In genomic region chr14:71967646-71968045, GRCm38 (mm10) we compare ENCODE assay signal across 28 mouse cellular contexts.
DNase-seq lines count a peak whose midpoint lies in the region; ATAC-seq lines count a peak whose summit lies in the region.
"Had no signal": no experiment of that assay in that cellular context is flagged by ENCODE, and none has a peak within 500 bp of the region (broad histone marks: within the 10 kb centered on the region; RNA-seq: fewer than 3 reads in every experiment).

No protein-coding gene starts in this region.

- WGBS in hindbrain, embryonic 11.5 days, result 70% methylated on average over 6 of the region's 6 CpGs
- WGBS in hindbrain, embryonic 12.5 days, result 65% methylated on average over 6 of the region's 6 CpGs
- WGBS in liver, embryonic 11.5 days, result 68% methylated on average over 6 of the region's 6 CpGs
- WGBS in embryonic facial prominence, embryonic 10.5 days, result 60% methylated on average over 6 of the region's 6 CpGs

- no peaks in the 10 kb centered on the region for H3K36me3 ChIP-seq in hindbrain, embryonic 11.5 days (ENCODE audit: control insufficient read depth, insufficient read depth, low read length)
- no peaks in the 10 kb centered on the region for H3K36me3 ChIP-seq in hindbrain, embryonic 12.5 days
- no peaks in the 10 kb centered on the region for H3K36me3 ChIP-seq in liver, embryonic 11.5 days (ENCODE audit: control insufficient read depth, insufficient read depth, low read length)
- H3K36me3 ChIP-seq in embryonic facial prominence, embryonic 10.5 days (replicated peaks), result no peaks in the 10 kb centered on the region
- H3K36me3 ChIP-seq: embryonic facial prominence, embryonic 13.5 days; heart, embryonic 12.5 days; limb, embryonic 13.5 days; lung, embryonic 15.5 days; midbrain, embryonic 10.5 days; neural tube, embryonic 13.5 days; stomach, embryonic 15.5 days had no signal

- no peaks in the 10 kb centered on the region for H3K27me3 ChIP-seq in hindbrain, embryonic 11.5 days (ENCODE audit: control insufficient read depth, insufficient read depth, low read length)
- no peaks in the 10 kb centered on the region for H3K27me3 ChIP-seq in hindbrain, embryonic 12.5 days
- no peaks in the 10 kb centered on the region for H3K27me3 ChIP-seq in liver, embryonic 11.5 days (replicated peaks; ENCODE audit: control insufficient read depth, insufficient read depth, low read length)
- no peaks in the 10 kb centered on the region for H3K27me3 ChIP-seq in embryonic facial prominence, embryonic 10.5 days (replicated peaks; ENCODE audit: low read depth, poor library complexity, severe bottlenecking)
- H3K27me3 ChIP-seq: embryonic facial prominence, embryonic 13.5 days; heart, embryonic 12.5 days; limb, embryonic 13.5 days; lung, embryonic 15.5 days; stomach, embryonic 15.5 days had no signal

- H3K9ac ChIP-seq in hindbrain, embryonic 11.5 days (ENCODE audit: low read depth, low read length), result no peak overlapping the region
- H3K9ac ChIP-seq in hindbrain, embryonic 12.5 days, result no peak overlapping the region
- no peak overlapping the region for H3K9ac ChIP-seq in liver, embryonic 11.5 days (ENCODE audit: low read depth, low read length)
- H3K9ac ChIP-seq: embryonic facial prominence, embryonic 13.5 days; heart, embryonic 12.5 days; hindbrain, embryonic 14.5 days; limb, embryonic 13.5 days; liver, embryonic 14.5 days; lung, embryonic 15.5 days; neural tube, embryonic 13.5 days; stomach, embryonic 15.5 days had no signal

- no peak overlapping the region for H3K4me2 ChIP-seq in hindbrain, embryonic 11.5 days (replicated peaks; ENCODE audit: low read depth, low read length)
- no peak overlapping the region for H3K4me2 ChIP-seq in hindbrain, embryonic 12.5 days (replicated peaks)
- no peak overlapping the region for H3K4me2 ChIP-seq in liver, embryonic 11.5 days
- H3K4me2 ChIP-seq: embryonic facial prominence, embryonic 13.5 days; heart, embryonic 12.5 days; hindbrain, embryonic 14.5 days; limb, embryonic 13.5 days; lung, embryonic 15.5 days; neural tube, embryonic 13.5 days; stomach, embryonic 15.5 days had no signal

- H3K27ac ChIP-seq in hindbrain, embryonic 11.5 days (ENCODE audit: low read depth, low read length), result no peak overlapping the region
- no peak overlapping the region for H3K27ac ChIP-seq in hindbrain, embryonic 12.5 days
- no peak overlapping the region for H3K27ac ChIP-seq in liver, embryonic 11.5 days (ENCODE audit: low read depth, low read length)
- H3K27ac ChIP-seq in embryonic facial prominence, embryonic 10.5 days (replicated peaks), result no peak overlapping the region
- H3K27ac ChIP-seq: embryonic facial prominence, embryonic 13.5 days; hindbrain, embryonic 14.5 days; limb, embryonic 13.5 days; liver, embryonic 14.5 days; lung, embryonic 15.5 days; midbrain, embryonic 10.5 days; neural tube, embryonic 13.5 days; stomach, embryonic 15.5 days had no signal

- H3K4me1 ChIP-seq in hindbrain, embryonic 11.5 days (replicated peaks; ENCODE audit: control insufficient read depth, insufficient read depth, low read length), result no peaks in the 10 kb centered on the region
- H3K4me1 ChIP-seq in hindbrain, embryonic 12.5 days, result peaks cover 10% of the 10 kb centered on the region; the same call in 1 of the 2 replicates
- no peaks in the 10 kb centered on the region for H3K4me1 ChIP-seq in liver, embryonic 11.5 days (replicated peaks; ENCODE audit: control insufficient read depth, insufficient read depth, low read length)
- H3K4me1 ChIP-seq in embryonic facial prominence, embryonic 10.5 days, result peaks cover 10% of the 10 kb centered on the region
- H3K4me1 ChIP-seq: embryonic facial prominence, embryonic 13.5 days; heart, embryonic 12.5 days; lung, embryonic 15.5 days; stomach, embryonic 15.5 days had no signal

- H3K4me3 ChIP-seq in hindbrain, embryonic 11.5 days (ENCODE audit: low read depth, low read length), result no peak overlapping the region
- no peak overlapping the region for H3K4me3 ChIP-seq in hindbrain, embryonic 12.5 days
- H3K4me3 ChIP-seq in liver, embryonic 11.5 days (ENCODE audit: low read depth, low read length), result no peak overlapping the region
- no peak overlapping the region for H3K4me3 ChIP-seq in embryonic facial prominence, embryonic 10.5 days
- H3K4me3 ChIP-seq: embryonic facial prominence, embryonic 13.5 days; heart, embryonic 12.5 days; limb, embryonic 13.5 days; lung, embryonic 15.5 days; midbrain, embryonic 10.5 days; myocyte; neural tube, embryonic 13.5 days; stomach, embryonic 15.5 days had no signal

- no peak for ATAC-seq in hindbrain, embryonic 11.5 days (ENCODE audit: low FRiP score)
- ATAC-seq in hindbrain, embryonic 12.5 days (ENCODE audit: low FRiP score), result no peak
- no peak for ATAC-seq in liver, embryonic 11.5 days (replicated peaks; ENCODE audit: low FRiP score)
- ATAC-seq: midbrain, embryonic 16.5 days had no signal

- H3K9me3 ChIP-seq in hindbrain, embryonic 11.5 days (ENCODE audit: control insufficient read depth, low read length), result no peaks in the 10 kb centered on the region
- H3K9me3 ChIP-seq in hindbrain, embryonic 12.5 days (replicated peaks), result no peaks in the 10 kb centered on the region
- no peaks in the 10 kb centered on the region for H3K9me3 ChIP-seq in liver, embryonic 11.5 days (ENCODE audit: control insufficient read depth, low read length)
- no peaks in the 10 kb centered on the region for H3K9me3 ChIP-seq in embryonic facial prominence, embryonic 10.5 days
- H3K9me3 ChIP-seq: embryonic facial prominence, embryonic 13.5 days; limb, embryonic 13.5 days; lung, embryonic 15.5 days; midbrain, embryonic 10.5 days; neural tube, embryonic 13.5 days; stomach, embryonic 15.5 days had no signal

- DNase-seq in hindbrain, embryonic 11.5 days (ENCODE audit: low spot score), result peak; percentile 5
- DNase-seq in liver, embryonic 11.5 days (ENCODE audit: low spot score), result peak; percentile 31
- no peak for DNase-seq in liver
- DNase-seq in embryonic facial prominence, embryonic 10.5 days (ENCODE audit: low spot score), result peak; percentile 11
- peak; percentile 38 for DNase-seq in testis, postnatal 10 days (ENCODE audit: low spot score)
- no peak for DNase-seq in cerebellum, adult 11-12 months
- DNase-seq: adrenal gland, postnatal 25 days; cerebellum, adult 9-11 months; gastrocnemius, postnatal 25 days; heart, adult 18-20 months; heart, postnatal 10 days; layer of hippocampus, adult 9-11 months; right cerebral cortex, adult 18-20 months; right cerebral cortex, postnatal 4 days; thymus, adult 2 months; thymus, postnatal 4 days had no signal

Comparison
In these comparisons a context has a peak if more than half of its experiments do, and no peak if none do; other contexts are left out.
1. DNase-seq: peak in hindbrain, embryonic 11.5 days (single experiment), liver, embryonic 11.5 days (single experiment), embryonic facial prominence, embryonic 10.5 days (single experiment) and testis, postnatal 10 days (single experiment); none in liver (single experiment) and cerebellum, adult 11-12 months (single experiment).